Mouse (Mus musculus): ENCODE measurements around the gene Lgals2. TPM values are rescaled to one million over a fixed set of nuclear protein-coding genes. Genes with fewer than 3 reads are reported as not detected.

The Lgals2 gene
- total and polyA plus RNA-seq, 3 experiments, result not detected

GRCm38 (mm10) chr15:78851505-78852153 lies 3.7 kb downstream of the Lgals2 start:
- H3K4me1 ChIP-seq (ENCODE audit: control insufficient read depth in 1 of 2, insufficient read depth in 2 of 2, low read length in 2 of 2), result peaks cover 5 to 12% of the 10 kb centered on the region in 2 experiments
- DNase-seq (ENCODE audit: low read depth, low spot score), result peak; percentile 94
- H3K27me3 ChIP-seq (ENCODE audit: control insufficient read depth in 1 of 2, insufficient read depth in 2 of 2, low read length in 2 of 2), result 0 out of 4 replicates have a peak, but pooled peaks cover 0 to 2% of the 10 kb centered on the region in 2 experiments
- H3K36me3 ChIP-seq (ENCODE audit: control insufficient read depth in 1 of 2, insufficient read depth in 2 of 2, low read length in 2 of 2), result peaks cover 0 to 5% of the 10 kb centered on the region in 2 experiments; a peak in 2 of 4 replicates
- no peaks in the 10 kb centered on the region for H3K79me2 ChIP-seq (ENCODE audit: control insufficient read depth, insufficient read depth, low read length, poor library complexity)
- H3K9ac ChIP-seq (ENCODE audit: control insufficient read depth, low read depth, low read length, poor library complexity, severe bottlenecking), result peak overlapping the region; percentile 17
- TF ChIP-seq BHLHE40 (IDR thresholded peaks at IDR 0.05; ENCODE audit: borderline replicate concordance, low read depth, low read length) (peak; percentile 57; the same call in 1 of the 2 replicates), MYC (IDR thresholded peaks at IDR 0.05; ENCODE audit: low read depth, low read length) (0 out of 2 replicates have a peak, but pooled peaks have one; percentile 10), E2F4 (IDR thresholded peaks at IDR 0.05; ENCODE audit: borderline replicate concordance, low read depth, low read length) (no peak), NELFE (IDR thresholded peaks at IDR 0.05; ENCODE audit: low read depth, low read length) (no peak), POLR2A (IDR thresholded peaks at IDR 0.05; ENCODE audit: control insufficient read depth in 1 of 2, insufficient read depth in 1 of 2, low read depth in 1 of 2, low read length in 2 of 2, poor library complexity in 1 of 2) (no peak; a peak in 1 of 4 replicates), SIN3A (IDR thresholded peaks at IDR 0.05; ENCODE audit: low read length) (peak; percentile 63; the same call in 1 of the 2 replicates), MEF2A (IDR thresholded peaks at IDR 0.05; ENCODE audit: extremely low read depth, insufficient replicate concordance, low read depth, low read length, poor library complexity, severe bottlenecking) (no peak), MYB (IDR thresholded peaks at IDR 0.05; ENCODE audit: low read depth, low read length) (no peak), RAD21 (IDR thresholded peaks at IDR 0.05; ENCODE audit: low read depth, low read length) (peak; percentile 45), TCF12 (IDR thresholded peaks at IDR 0.05; ENCODE audit: low read depth, low read length) (no peak; the same call in 1 of the 2 replicates), JUND (IDR thresholded peaks at IDR 0.05; ENCODE audit: low read depth, low read length) (no peak), POLR2AphosphoS5 (IDR thresholded peaks at IDR 0.05; ENCODE audit: borderline replicate concordance, low read depth, low read length) (no peak), ELF1 (IDR thresholded peaks at IDR 0.05; ENCODE audit: low read depth, low read length) (no peak; the same call in 1 of the 2 replicates), ZC3H11A (IDR thresholded peaks at IDR 0.05; ENCODE audit: low read depth, low read length) (no peak), HCFC1 (IDR thresholded peaks at IDR 0.05; ENCODE audit: low read depth, low read length) (no peak), TBP (IDR thresholded peaks at IDR 0.05; ENCODE audit: low read depth, low read length) (no peak), CTCF (IDR thresholded peaks at IDR 0.05 in 2 of 3, conservative IDR thresholded peaks at IDR 0.05 in 1 of 3; ENCODE audit: control insufficient read depth in 1 of 3, insufficient read depth in 1 of 3, low read depth in 2 of 3, low read length in 3 of 3, poor library complexity in 1 of 3, severe bottlenecking in 1 of 3) (peak; percentile 72 to 76 (median 72)), NRF1 (IDR thresholded peaks at IDR 0.05; ENCODE audit: insufficient read depth, low read depth, low read length, poor library complexity, severe bottlenecking) (no peak), CHD2 (IDR thresholded peaks at IDR 0.05; ENCODE audit: low read length) (no peak), GABPA (IDR thresholded peaks at IDR 0.05; ENCODE audit: low read depth, low read length) (no peak), GATA1 (IDR thresholded peaks at IDR 0.05; ENCODE audit: low read depth, low read length) (peak; percentile 47), SMC3 (IDR thresholded peaks at IDR 0.05; ENCODE audit: low read depth, low read length) (peak; percentile 52), RCOR1 (IDR thresholded peaks at IDR 0.05; ENCODE audit: low read depth, low read length) (0 out of 2 replicates have a peak, but pooled peaks have one; percentile 46), EP300 (IDR thresholded peaks at IDR 0.05; ENCODE audit: low read depth in 1 of 2, low read length in 2 of 2) (peak in 1 of 2 experiments; percentile 56; a peak in 2 of 4 replicates)
- peak overlapping the region; percentile 16; the same call in 1 of the 2 replicates for H3K27ac ChIP-seq (ENCODE audit: control insufficient read depth, low read depth, low read length)
- no peak overlapping the region for H3K4me3 ChIP-seq (ENCODE audit: control insufficient read depth in 1 of 2, insufficient read depth in 1 of 2, low read depth in 2 of 2, low read length in 2 of 2)
- no peaks in the 10 kb centered on the region for H3K9me3 ChIP-seq (replicated peaks; ENCODE audit: insufficient read depth, low read length)
